Mouse (Mus musculus): ENCODE measurements around the gene Hoxb6.

Hoxb6 gene

GRCm38 (mm10) chr11:96316696-96317607 is 24.7 kb downstream of the Hoxb6 start:
- DNase-seq (ENCODE audit: extremely low spot score) = no peak

GRCm38 (mm10) chr11:96317608-96318367 is 25.5 kb downstream of the Hoxb6 start, which contains the start of gene Hoxb4:
Gene Hoxb4, plus strand, starts transcription at chr11:96318267.
- no peak for DNase-seq (ENCODE audit: extremely low spot score)

- DNase-seq (ENCODE audit: extremely low spot score) = peak; percentile 84
Measured at GRCm38 (mm10) chr11:96318368-96319070, 26.2 kb downstream of the Hoxb6 start.

- DNase-seq (ENCODE audit: extremely low spot score) = peak; percentile 79
Measured at GRCm38 (mm10) chr11:96319071-96319902, 27.0 kb downstream of the Hoxb6 start.

- no peak for DNase-seq (ENCODE audit: extremely low spot score)
Measured at GRCm38 (mm10) chr11:96319910-96320309, 27.6 kb downstream of the Hoxb6 start.

- no peak for DNase-seq (ENCODE audit: extremely low spot score)
Measured at GRCm38 (mm10) chr11:96320688-96321087, 28.4 kb downstream of the Hoxb6 start.

GRCm38 (mm10) chr11:96321846-96322245 is 29.6 kb downstream of the Hoxb6 start:
- no peak for DNase-seq (ENCODE audit: extremely low spot score)

- no peak for DNase-seq (ENCODE audit: extremely low spot score)
Measured at GRCm38 (mm10) chr11:96322738-96323137, 30.5 kb downstream of the Hoxb6 start.

- no peak for DNase-seq (ENCODE audit: extremely low spot score)
Measured at GRCm38 (mm10) chr11:96323154-96323553, 30.9 kb downstream of the Hoxb6 start, which contains the start of gene Hoxb3. Gene Hoxb3, plus strand, starts transcription at chr11:96323326.

GRCm38 (mm10) chr11:96324125-96324524 is 31.8 kb downstream of the Hoxb6 start:
- peak; percentile 79 for DNase-seq (ENCODE audit: extremely low spot score)

GRCm38 (mm10) chr11:96324965-96325364 is 32.7 kb downstream of the Hoxb6 start:
- no peak for DNase-seq (ENCODE audit: extremely low spot score)

GRCm38 (mm10) chr11:96325747-96326212 is 33.5 kb downstream of the Hoxb6 start:
- no peak for DNase-seq (ENCODE audit: extremely low spot score)

GRCm38 (mm10) chr11:96326705-96327104 is 34.4 kb downstream of the Hoxb6 start:
- DNase-seq (ENCODE audit: extremely low spot score) = no peak

- DNase-seq (ENCODE audit: extremely low spot score) = no peak
Measured at GRCm38 (mm10) chr11:96327122-96327521, 34.8 kb downstream of the Hoxb6 start.

- no peak for DNase-seq (ENCODE audit: extremely low spot score)
Measured at GRCm38 (mm10) chr11:96327750-96328149, 35.5 kb downstream of the Hoxb6 start.

- no peak for DNase-seq (ENCODE audit: extremely low spot score)
Measured at GRCm38 (mm10) chr11:96328605-96329004, 36.3 kb downstream of the Hoxb6 start.

GRCm38 (mm10) chr11:96332105-96332504 is 39.8 kb downstream of the Hoxb6 start:
- no peak for DNase-seq (ENCODE audit: extremely low spot score)

- no peak for DNase-seq (ENCODE audit: extremely low spot score)
Measured at GRCm38 (mm10) chr11:96332618-96333032, 40.3 kb downstream of the Hoxb6 start.

GRCm38 (mm10) chr11:96333241-96334001 is 41.1 kb downstream of the Hoxb6 start:
- no peak for DNase-seq (ENCODE audit: extremely low spot score)

- DNase-seq (ENCODE audit: extremely low spot score) = no peak
Measured at GRCm38 (mm10) chr11:96334002-96334364, 41.7 kb downstream of the Hoxb6 start.
